Mouse (Mus musculus): ENCODE measurements around the gene Usp43. TPM values are rescaled to one million over a fixed set of nuclear protein-coding genes. Genes with fewer than 3 reads are reported as not detected.

Usp43 gene
- polyA plus RNA-seq, 1 experiment from 2014 or later: 2.3 TPM

GRCm38 (mm10) chr11:67865521-67866197 lies 56.3 kb downstream of the Usp43 start:
- 85% methylated on average over 9 of the region's 9 CpGs for WGBS
- Histone ChIP-seq H3K9me3 (replicated peaks; ENCODE audit: low read length) (no peaks in the 10 kb centered on the region), H3K4me1 (replicated peaks; ENCODE audit: insufficient read depth, low read length) (peaks cover 11% of the 10 kb centered on the region; the same call in 1 of the 2 replicates), H3K4me3 (replicated peaks; ENCODE audit: low read depth, low read length) (no peak overlapping the region), H3K27ac (no peak overlapping the region), H3K27me3 (ENCODE audit: insufficient read depth, low read length) (no peaks in the 10 kb centered on the region), H3K36me3 (ENCODE audit: insufficient read depth, low read length) (no peaks in the 10 kb centered on the region), H3K9ac (ENCODE audit: low read depth, low read length) (no peak overlapping the region), H3K4me2 (ENCODE audit: low read length) (no peak overlapping the region)
- ATAC-seq (replicated peaks; ENCODE audit: low FRiP score, low read depth): no peak
- DNase-seq (ENCODE audit: low spot score): no peak
- TF ChIP-seq CTCF (IDR thresholded peaks at IDR 0.05; ENCODE audit: low read depth): no peak

GRCm38 (mm10) chr11:67865100-67865499 lies 56.9 kb downstream of the Usp43 start:
- H3K9me3 ChIP-seq (replicated peaks; ENCODE audit: low read length): no peaks in the 10 kb centered on the region
- no peaks in the 10 kb centered on the region for H3K27me3 ChIP-seq (ENCODE audit: insufficient read depth, low read length)
- no peak overlapping the region for H3K4me3 ChIP-seq (replicated peaks; ENCODE audit: low read depth, low read length)
- H3K27ac ChIP-seq: no peak overlapping the region
- H3K36me3 ChIP-seq (ENCODE audit: insufficient read depth, low read length): no peaks in the 10 kb centered on the region
- H3K4me2 ChIP-seq (ENCODE audit: low read length): no peak overlapping the region
- peaks cover 11% of the 10 kb centered on the region; the same call in 1 of the 2 replicates for H3K4me1 ChIP-seq (replicated peaks; ENCODE audit: insufficient read depth, low read length)
- no peak for ATAC-seq (replicated peaks; ENCODE audit: low FRiP score, low read depth)
- DNase-seq (ENCODE audit: low spot score): peak; percentile 19
- 71% methylated on average over 5 of the region's 5 CpGs for WGBS
- H3K9ac ChIP-seq (ENCODE audit: low read depth, low read length): no peak overlapping the region
- TF ChIP-seq CTCF (IDR thresholded peaks at IDR 0.05; ENCODE audit: low read depth): peak; percentile 57

- no peaks in the 10 kb centered on the region for H3K27me3 ChIP-seq (ENCODE audit: insufficient read depth, low read length)
- TF ChIP-seq CTCF (IDR thresholded peaks at IDR 0.05; ENCODE audit: low read depth): no peak
- H3K36me3 ChIP-seq (ENCODE audit: insufficient read depth, low read length): no peaks in the 10 kb centered on the region
- no peak overlapping the region for H3K9ac ChIP-seq (ENCODE audit: low read depth, low read length)
- 8% methylated on average over 7 of the region's 7 CpGs for WGBS
- H3K4me3 ChIP-seq (replicated peaks; ENCODE audit: low read depth, low read length): no peak overlapping the region
- peaks cover 11% of the 10 kb centered on the region; the same call in 1 of the 2 replicates for H3K4me1 ChIP-seq (replicated peaks; ENCODE audit: insufficient read depth, low read length)
- no peaks in the 10 kb centered on the region for H3K9me3 ChIP-seq (replicated peaks; ENCODE audit: low read length)
- no peak for ATAC-seq (replicated peaks; ENCODE audit: low FRiP score, low read depth)
- peak overlapping the region; percentile 42; the same call in 1 of the 2 replicates for H3K27ac ChIP-seq
- H3K4me2 ChIP-seq (ENCODE audit: low read length): peak overlapping the region; percentile 23; the same call in 1 of the 2 replicates
- peak; percentile 18 for DNase-seq (ENCODE audit: low spot score)
Observed at GRCm38 (mm10) chr11:67861399-67861838, 60.5 kb downstream of the Usp43 start.

- DNase-seq (ENCODE audit: low spot score): no peak
Observed at GRCm38 (mm10) chr11:67860743-67861398, 61.1 kb downstream of the Usp43 start.

GRCm38 (mm10) chr11:67858518-67858917 lies 63.4 kb downstream of the Usp43 start:
- TF ChIP-seq CTCF (IDR thresholded peaks at IDR 0.05; ENCODE audit: low read depth): no peak
- H3K4me2 ChIP-seq (ENCODE audit: low read length): no peak overlapping the region

More at GRCm38 (mm10) chr11:67860743-67861398, 61.1 kb downstream of the Usp43 start:
- no peak overlapping the region for H3K4me2 ChIP-seq (ENCODE audit: low read length)
- H3K4me1 ChIP-seq (replicated peaks; ENCODE audit: insufficient read depth, low read length): peaks cover 11% of the 10 kb centered on the region; the same call in 1 of the 2 replicates
- no peak for TF ChIP-seq CTCF (IDR thresholded peaks at IDR 0.05; ENCODE audit: low read depth)
- H3K9ac ChIP-seq (ENCODE audit: low read depth, low read length): no peak overlapping the region
- no peaks in the 10 kb centered on the region for H3K36me3 ChIP-seq (ENCODE audit: insufficient read depth, low read length)
- no peaks in the 10 kb centered on the region for H3K9me3 ChIP-seq (replicated peaks; ENCODE audit: low read length)
- no peaks in the 10 kb centered on the region for H3K27me3 ChIP-seq (ENCODE audit: insufficient read depth, low read length)
- H3K27ac ChIP-seq: peak overlapping the region; percentile 42; the same call in 1 of the 2 replicates
- H3K4me3 ChIP-seq (replicated peaks; ENCODE audit: low read depth, low read length): no peak overlapping the region
- no peak for ATAC-seq (replicated peaks; ENCODE audit: low FRiP score, low read depth)
- WGBS: 56% methylated on average over 7 of the region's 7 CpGs

GRCm38 (mm10) chr11:67855035-67855434 lies 66.9 kb downstream of the Usp43 start:
- TF ChIP-seq CTCF (IDR thresholded peaks at IDR 0.05; ENCODE audit: low read depth): peak; percentile 72
- Histone ChIP-seq H3K9ac (ENCODE audit: low read depth, low read length) (no peak overlapping the region), H3K4me1 (replicated peaks; ENCODE audit: insufficient read depth, low read length) (no peaks in the 10 kb centered on the region), H3K27me3 (ENCODE audit: insufficient read depth, low read length) (no peaks in the 10 kb centered on the region), H3K36me3 (ENCODE audit: insufficient read depth, low read length) (no peaks in the 10 kb centered on the region), H3K9me3 (replicated peaks; ENCODE audit: low read length) (no peaks in the 10 kb centered on the region), H3K4me3 (replicated peaks; ENCODE audit: low read depth, low read length) (no peak overlapping the region), H3K27ac (no peak overlapping the region), H3K4me2 (ENCODE audit: low read length) (no peak overlapping the region)
- 51% methylated on average over 2 of the region's 2 CpGs for WGBS
- ATAC-seq (replicated peaks; ENCODE audit: low FRiP score, low read depth) (no peak), DNase-seq (ENCODE audit: low spot score) (peak; percentile 45)

More at GRCm38 (mm10) chr11:67858518-67858917, 63.4 kb downstream of the Usp43 start:
- Histone ChIP-seq H3K27me3 (ENCODE audit: insufficient read depth, low read length) (no peaks in the 10 kb centered on the region), H3K27ac (no peak overlapping the region), H3K4me3 (replicated peaks; ENCODE audit: low read depth, low read length) (no peak overlapping the region), H3K36me3 (ENCODE audit: insufficient read depth, low read length) (no peaks in the 10 kb centered on the region), H3K9ac (ENCODE audit: low read depth, low read length) (no peak overlapping the region), H3K4me1 (replicated peaks; ENCODE audit: insufficient read depth, low read length) (peaks cover 11% of the 10 kb centered on the region; the same call in 1 of the 2 replicates), H3K9me3 (replicated peaks; ENCODE audit: low read length) (no peaks in the 10 kb centered on the region)
- no peak for DNase-seq (ENCODE audit: low spot score)
- no peak for ATAC-seq (replicated peaks; ENCODE audit: low FRiP score, low read depth)
- 88% methylated on average over 9 of the region's 9 CpGs for WGBS
